Mouse (Mus musculus): ENCODE measurements around the gene Gcn1l1.

DNA sequence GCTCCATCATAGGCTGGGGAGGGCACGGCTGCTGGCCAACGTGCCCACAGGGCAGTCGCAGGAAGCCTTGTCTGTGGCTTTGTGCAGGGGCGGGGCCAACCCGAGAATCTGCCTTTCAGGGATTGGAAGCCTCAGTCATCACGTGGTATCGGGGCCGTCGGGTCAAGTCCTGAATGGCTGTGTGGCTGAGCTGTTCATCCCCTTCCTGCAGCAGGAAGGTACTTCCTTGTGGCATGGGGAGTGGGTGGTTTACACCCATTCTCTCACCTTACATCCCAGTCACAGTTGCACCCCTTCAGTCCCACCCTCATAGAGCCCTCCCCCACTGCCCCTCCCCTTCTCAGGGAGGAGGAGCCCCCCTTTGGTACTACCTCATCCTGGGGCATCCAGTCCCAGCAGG, 16.6 kb downstream of the Gcn1l1 start:
- TF ChIP-seq CTCF (IDR thresholded peaks at IDR 0.05 in 2 of 3, conservative IDR thresholded peaks at IDR 0.05 in 1 of 3; ENCODE audit: control insufficient read depth in 1 of 3, insufficient read depth in 1 of 3, low read depth in 2 of 3, low read length in 3 of 3, poor library complexity in 1 of 3, severe bottlenecking in 1 of 3): no peak
- no peak for TF ChIP-seq CHD2 (IDR thresholded peaks at IDR 0.05; ENCODE audit: low read length)
- no peak for TF ChIP-seq ETS1 (IDR thresholded peaks at IDR 0.05; ENCODE audit: low read depth, low read length)
- no peak for TF ChIP-seq EP300 (IDR thresholded peaks at IDR 0.05; ENCODE audit: low read depth in 1 of 2, low read length in 2 of 2)
